Mouse (Mus musculus) C3H10T1/2 (cell line): ENCODE measurements around the gene 1700040F15Rik. TPM values are rescaled to one million over a fixed set of nuclear protein-coding genes. Genes with fewer than 3 reads are reported as not detected.

Source experiments
- polyA plus RNA-seq, 2 experiments: library from polyadenylated mRNA; unstranded; fragments of >200 nt; fragmentation: generic; extraction: Trizol; gene quantifications; one replicate each; pipeline ENCODE4 v1.2.1; 2012; ENCODE audit warnings: missing spikeins in 2 of 2

Gene 1700040F15Rik
- not detected for polyA plus RNA-seq

GRCm38 (mm10) chrY:61101947-61102346 is at the start of gene 1700040F15Rik:
1700040F15Rik (plus strand) TSS chrY:61102247.

